In genomic region chr7:39857301-39857700, GRCm38 (mm10) we compare ENCODE assay signal across 35 mouse cellular contexts.
"Had no signal": no experiment of that assay in that cellular context is flagged by ENCODE, and none has a peak within 500 bp of the region (broad histone marks: within the 10 kb centered on the region; RNA-seq: fewer than 3 reads in every experiment).

No protein-coding gene starts in this region.

- H3K4me2 ChIP-seq: heart, embryonic 11.5 days; heart, embryonic 12.5 days; heart, embryonic 13.5 days; heart, embryonic 15.5 days; hindbrain, embryonic 12.5 days; hindbrain, embryonic 13.5 days; hindbrain, embryonic 14.5 days; hindbrain, embryonic 15.5 days; intestine, embryonic 15.5 days; kidney, embryonic 15.5 days had no signal

- H3K27ac ChIP-seq: heart, embryonic 13.5 days; heart, embryonic 15.5 days; hindbrain, embryonic 10.5 days; hindbrain, embryonic 12.5 days; hindbrain, embryonic 13.5 days; hindbrain, embryonic 14.5 days; hindbrain, embryonic 15.5 days; hindbrain, postnatal 0 days; intestine, embryonic 15.5 days; kidney, embryonic 15.5 days; kidney, postnatal 0 days; layer of hippocampus, adult 2 months; left cerebral cortex, adult 2 months had no signal

- H3K9me3 ChIP-seq: heart, embryonic 12.5 days; heart, embryonic 13.5 days; heart, embryonic 15.5 days; hindbrain, embryonic 10.5 days; hindbrain, embryonic 12.5 days; hindbrain, embryonic 13.5 days; hindbrain, embryonic 15.5 days; intestine, embryonic 15.5 days; kidney, embryonic 15.5 days had no signal

- H3K4me1 ChIP-seq: heart, embryonic 12.5 days; heart, embryonic 13.5 days; heart, embryonic 15.5 days; hindbrain, embryonic 10.5 days; hindbrain, embryonic 12.5 days; intestine, embryonic 15.5 days; kidney, embryonic 15.5 days had no signal

- H3K4me3 ChIP-seq: heart, embryonic 12.5 days; heart, embryonic 13.5 days; heart, embryonic 15.5 days; hindbrain, embryonic 10.5 days; hindbrain, embryonic 12.5 days; hindbrain, embryonic 13.5 days; hindbrain, embryonic 15.5 days; intestine, embryonic 15.5 days; kidney, embryonic 15.5 days; layer of hippocampus, adult 2 months; left cerebral cortex, adult 2 months had no signal

- ATAC-seq: hindbrain, embryonic 16.5 days; hindbrain, postnatal 0 days; inflammation-experienced regulatory T-cells, adult 6 months; intestine, embryonic 15.5 days; intestine, embryonic 16.5 days; intestine, postnatal 0 days had no signal

- H3K27me3 ChIP-seq: heart, embryonic 12.5 days; heart, embryonic 13.5 days; heart, embryonic 15.5 days; hindbrain, embryonic 12.5 days; hindbrain, embryonic 13.5 days; hindbrain, embryonic 15.5 days; intestine, embryonic 15.5 days; kidney, embryonic 15.5 days had no signal

- H3K36me3 ChIP-seq: heart, embryonic 12.5 days; heart, embryonic 13.5 days; heart, embryonic 15.5 days; hindbrain, embryonic 10.5 days; hindbrain, embryonic 12.5 days; hindbrain, embryonic 13.5 days; hindbrain, embryonic 15.5 days; intestine, embryonic 15.5 days; kidney, embryonic 15.5 days had no signal

- DNase-seq: heart, postnatal 10 days; heart, postnatal 14 days; heart, postnatal 36 days; heart, postnatal 4 days; kidney, adult 11 months; kidney, adult 18-20 months; kidney, adult 2 months; kidney, adult 8-10 months; kidney, adult 9 months; kidney, postnatal 10 days; kidney, postnatal 14 days; kidney, postnatal 25 days; kidney, postnatal 36 days; kidney, postnatal 4 days; layer of hippocampus, adult 9-11 months; layer of hippocampus, postnatal 36 days had no signal

- H3K9ac ChIP-seq: heart, embryonic 12.5 days; heart, embryonic 13.5 days; heart, embryonic 15.5 days; hindbrain, embryonic 12.5 days; hindbrain, embryonic 13.5 days; hindbrain, embryonic 14.5 days; hindbrain, embryonic 15.5 days; intestine, embryonic 15.5 days; kidney, embryonic 15.5 days had no signal
